Mouse (Mus musculus) thymus, postnatal 36 days (tissue): ENCODE data around the gene Ptpru.

Experiments used
- DNase-seq, 2 experiments: peaks; one replicate each; pipeline ENCODE4 v3.0.0; 2022; ENCODE audit warnings: mixed read lengths in 2 of 2

Gene Ptpru

GRCm38 (mm10) chr4:131837872-131838524 lies at the start of gene Ptpru:
Ptpru (minus strand) TSS chr4:131838288.
- peak; percentile 80 to 84 for DNase-seq

GRCm38 (mm10) chr4:131885376-131885775 lies 47.3 kb upstream of the Ptpru start:
- no peak for DNase-seq

DNA sequence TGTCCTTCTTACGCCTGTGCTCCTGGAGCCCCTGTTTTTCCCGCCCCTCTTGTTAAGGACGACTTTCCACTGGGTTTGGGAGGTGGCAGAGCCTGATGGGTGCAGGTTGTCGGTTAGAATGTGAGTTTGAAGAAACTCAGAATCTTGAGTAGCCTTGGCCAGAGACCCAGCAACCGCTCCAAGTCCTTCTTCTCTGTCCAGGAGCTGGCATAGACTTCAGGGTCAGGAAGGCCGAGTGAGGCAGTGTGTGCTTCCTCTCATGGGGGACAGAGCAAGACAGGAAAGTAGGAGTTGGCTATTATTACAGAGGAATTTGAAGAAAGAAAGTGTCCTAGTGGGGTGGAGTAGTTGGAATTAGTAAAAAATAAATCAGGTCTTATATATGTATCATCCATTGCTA lies 45.5 kb upstream of the Ptpru start:
- DNase-seq, result no peak

- no peak for DNase-seq
Measured at GRCm38 (mm10) chr4:131881306-131881705, 43.2 kb upstream of the Ptpru start.

DNA sequence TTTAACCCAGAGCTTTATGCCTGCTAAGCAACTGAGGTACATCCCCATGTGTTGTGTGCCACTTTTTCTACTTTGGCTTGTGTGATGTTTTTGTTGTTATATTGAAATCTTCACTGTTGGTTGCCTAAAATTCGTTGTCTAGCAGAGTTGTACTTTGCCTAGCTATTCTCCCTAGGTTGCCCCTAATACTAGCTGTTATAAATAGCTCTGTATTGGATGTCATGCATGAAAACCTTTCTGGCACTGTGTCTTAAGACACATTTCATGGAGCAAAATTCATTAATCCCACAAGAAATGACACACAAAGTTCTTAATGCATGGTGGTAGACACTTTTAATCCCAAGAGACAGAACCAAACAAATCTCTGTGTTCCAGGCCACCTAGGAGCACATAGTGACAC lies 41.6 kb upstream of the Ptpru start:
- DNase-seq, result no peak

GRCm38 (mm10) chr4:131876836-131877235 lies 38.7 kb upstream of the Ptpru start:
- no peak for DNase-seq

- DNase-seq, result no peak
Measured at GRCm38 (mm10) chr4:131875242-131875641, 37.2 kb upstream of the Ptpru start.

- DNase-seq, result no peak
Measured at GRCm38 (mm10) chr4:131874567-131874966, 36.5 kb upstream of the Ptpru start.

GRCm38 (mm10) chr4:131874169-131874536 lies 36.1 kb upstream of the Ptpru start:
- DNase-seq, result no peak

GRCm38 (mm10) chr4:131873293-131874168 lies 35.4 kb upstream of the Ptpru start, which contains the start of gene Srsf4:
Srsf4 (plus strand) TSS chr4:131873617.
- DNase-seq, result peak; percentile 93 to 96

DNA sequence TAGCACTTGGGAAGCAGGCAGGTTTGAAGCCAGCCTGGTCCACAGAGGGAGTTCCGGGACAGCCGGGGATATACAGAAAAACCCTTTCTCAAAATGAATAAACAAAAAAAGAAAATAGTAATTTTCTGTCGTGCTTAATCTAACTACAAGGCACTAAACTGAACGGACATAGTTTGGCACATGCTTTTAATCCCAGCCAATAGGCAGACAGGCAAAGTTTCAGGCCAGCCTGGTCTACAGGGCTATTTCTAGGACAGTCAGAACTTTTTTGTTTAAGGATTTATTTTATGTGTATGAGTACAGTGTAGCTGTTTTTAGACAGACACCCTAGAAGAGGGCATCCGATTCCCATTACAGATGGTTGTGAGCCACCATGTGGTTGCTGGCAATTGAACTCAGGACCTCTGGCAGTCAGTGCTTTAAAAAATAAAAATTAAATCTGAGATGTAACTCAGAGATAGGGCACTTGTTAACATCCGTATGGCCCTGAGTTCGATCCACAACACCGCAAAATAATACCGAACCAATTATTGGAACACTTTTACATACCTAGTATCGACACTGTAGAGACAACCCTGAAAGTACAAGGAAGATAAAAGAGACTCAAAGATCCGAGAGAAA lies 34.7 kb upstream of the Ptpru start:
- DNase-seq, result no peak

- peak in 1 of 2 experiments; percentile 30 for DNase-seq
Measured at GRCm38 (mm10) chr4:131861341-131861739, 23.3 kb upstream of the Ptpru start.

DNA sequence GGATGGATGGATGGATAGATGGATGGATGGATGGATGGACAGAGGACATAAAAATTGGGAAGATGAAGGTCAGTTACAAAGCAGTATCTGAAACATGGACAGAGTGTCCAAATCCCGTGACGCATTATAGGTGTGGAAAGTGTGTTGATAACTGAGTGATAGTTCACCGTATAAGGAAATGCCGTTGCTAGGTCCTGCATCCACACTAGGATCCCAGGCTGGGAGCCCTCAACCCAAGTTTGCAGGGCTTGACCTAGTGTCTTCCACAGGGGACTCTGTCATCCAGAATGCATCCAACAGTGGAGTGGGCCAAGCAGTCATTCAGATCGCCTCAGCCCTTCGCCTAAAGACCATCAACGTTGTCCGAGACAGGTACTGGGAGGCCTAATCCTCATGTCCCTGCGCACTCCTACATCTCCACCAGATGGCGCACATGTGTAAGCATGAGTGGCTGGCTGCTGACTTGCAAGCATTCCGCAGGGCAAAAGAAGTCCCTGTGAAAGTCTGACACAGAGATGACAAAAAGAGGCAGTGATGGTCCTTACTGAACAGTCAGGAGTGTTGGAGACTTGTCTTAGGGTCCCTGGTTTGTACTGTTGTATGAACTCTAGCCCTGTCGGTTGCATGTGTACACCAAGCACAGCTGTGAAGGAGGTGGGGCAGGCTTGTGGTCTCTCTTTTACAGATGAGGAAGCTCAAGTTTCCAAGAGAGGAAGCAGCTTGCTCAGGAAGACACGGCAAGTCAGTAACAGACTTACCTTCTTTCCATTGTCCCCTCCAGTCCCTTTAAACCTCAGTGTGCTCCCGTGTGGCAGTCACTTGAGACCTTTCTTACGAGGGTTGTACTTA lies 22.6 kb upstream of the Ptpru start:
- peak; percentile 78 to 81 for DNase-seq

DNA sequence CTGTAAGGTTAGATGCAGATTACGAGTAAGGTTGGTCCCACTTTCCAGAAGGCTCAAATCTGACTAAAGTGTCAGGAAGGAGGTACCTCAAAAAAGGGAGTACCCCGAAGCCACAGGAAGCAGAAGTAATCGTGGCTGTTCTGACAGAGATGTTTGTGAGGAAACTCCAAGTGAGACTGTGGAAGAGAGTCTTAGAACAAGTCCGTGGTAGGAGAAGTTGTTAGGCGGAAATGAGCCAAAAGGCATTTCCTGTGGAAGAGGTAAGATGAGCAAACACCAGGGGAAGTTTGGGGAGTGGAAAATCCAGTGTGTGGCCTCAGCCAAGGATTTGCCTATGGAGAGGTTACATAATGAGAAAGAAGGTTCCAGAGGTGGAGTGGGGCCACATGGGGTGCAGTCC lies 16.9 kb upstream of the Ptpru start:
- no peak for DNase-seq

DNA sequence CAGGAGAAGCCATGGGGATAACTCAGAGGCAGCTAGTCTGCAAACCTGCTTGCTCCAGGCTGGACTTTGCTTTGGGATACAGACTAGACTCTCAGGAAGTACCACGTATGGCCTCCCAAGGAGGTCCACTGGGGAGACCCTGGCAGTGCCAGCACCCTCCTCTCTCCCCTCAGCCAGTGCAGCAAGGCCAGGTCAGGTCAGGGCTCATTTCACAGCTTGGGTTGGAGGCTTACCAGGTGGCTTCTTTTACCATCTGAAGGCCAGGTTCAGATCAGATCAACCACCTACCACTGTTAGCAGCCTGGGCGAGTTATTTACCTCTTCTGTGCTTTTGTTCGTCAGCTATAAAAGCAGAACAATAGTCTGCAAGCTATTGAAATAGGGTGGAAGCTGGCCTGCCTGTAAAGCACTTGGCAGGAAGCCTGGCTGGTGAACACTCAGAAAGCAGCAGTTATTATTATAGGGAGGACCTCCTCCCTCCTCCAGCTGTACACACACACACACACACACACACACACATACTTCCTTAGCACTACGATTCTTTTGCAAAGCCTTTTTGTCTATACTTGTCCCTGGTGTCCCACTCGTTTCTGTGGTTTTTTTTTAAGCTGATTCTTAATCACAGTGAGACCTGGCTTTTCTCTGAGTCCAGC lies 12.0 kb upstream of the Ptpru start:
- DNase-seq, result no peak

- no peak for DNase-seq
Measured at GRCm38 (mm10) chr4:131848082-131848481, 10.0 kb upstream of the Ptpru start.

DNA sequence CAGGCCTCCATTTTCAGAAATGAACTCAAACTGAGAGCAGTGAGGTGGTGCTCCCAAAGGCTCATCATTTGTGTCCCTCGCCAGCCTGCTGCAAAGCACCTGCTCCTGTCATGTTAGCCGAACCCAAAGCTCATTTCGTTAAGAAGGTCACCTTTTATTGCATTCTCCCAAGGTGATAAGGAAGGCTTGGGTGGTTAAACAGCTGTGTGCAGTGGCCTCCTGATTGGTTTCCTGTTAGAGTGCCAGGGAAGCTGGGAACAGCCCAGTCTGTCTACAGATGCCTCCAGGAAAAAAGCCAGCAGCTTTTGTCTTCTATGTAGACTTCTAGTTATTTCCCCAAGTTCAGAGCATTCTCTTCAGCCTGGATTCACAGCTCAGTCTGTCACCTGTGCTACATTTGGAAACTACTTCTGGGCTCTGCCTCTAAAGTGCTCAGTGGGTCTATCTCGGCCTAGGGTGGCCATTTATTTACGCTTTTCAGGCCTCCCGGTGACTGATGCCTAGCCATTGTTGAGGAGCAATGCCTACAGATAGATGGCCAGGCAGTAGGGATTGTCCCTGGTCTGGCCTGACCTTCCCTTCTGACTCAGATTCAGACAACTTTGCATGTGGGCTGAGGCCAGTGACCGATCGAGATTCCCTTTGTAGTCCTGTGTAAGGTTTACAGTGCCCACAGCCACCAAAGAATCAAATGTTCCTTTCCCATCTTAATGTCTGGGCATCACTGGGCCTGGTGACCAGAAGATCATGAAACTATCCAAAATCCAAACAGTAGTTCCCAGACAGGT lies 8.1 kb upstream of the Ptpru start:
- DNase-seq, result no peak

DNA sequence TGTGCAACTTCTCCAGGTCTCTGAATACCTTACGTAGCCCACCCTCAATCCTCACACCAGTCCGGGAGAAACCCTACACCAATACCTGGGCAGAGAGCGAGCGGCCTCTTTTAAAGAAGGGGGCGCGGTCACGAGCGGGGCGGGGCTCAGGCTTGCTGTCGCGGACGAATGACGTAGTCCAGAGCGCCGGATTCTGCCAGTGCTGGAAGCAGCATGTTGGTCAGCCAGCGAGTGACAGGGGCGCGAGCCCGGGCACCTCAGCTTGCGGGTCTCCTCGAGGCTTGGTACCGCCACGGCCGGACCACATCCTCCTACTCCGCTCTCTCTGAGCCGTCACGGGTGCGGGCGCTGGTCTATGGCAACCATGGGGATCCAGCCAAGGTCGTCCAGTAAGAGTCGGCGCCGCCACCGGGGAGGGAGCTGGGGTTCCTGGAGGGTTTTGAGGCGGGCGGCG lies 5.2 kb upstream of the Ptpru start, which contains the start of gene Mecr:
Gene Mecr (plus strand): TSS at position 181 of the 454 bp plus-strand sequence.
- peak; percentile 87 to 89 for DNase-seq

DNA sequence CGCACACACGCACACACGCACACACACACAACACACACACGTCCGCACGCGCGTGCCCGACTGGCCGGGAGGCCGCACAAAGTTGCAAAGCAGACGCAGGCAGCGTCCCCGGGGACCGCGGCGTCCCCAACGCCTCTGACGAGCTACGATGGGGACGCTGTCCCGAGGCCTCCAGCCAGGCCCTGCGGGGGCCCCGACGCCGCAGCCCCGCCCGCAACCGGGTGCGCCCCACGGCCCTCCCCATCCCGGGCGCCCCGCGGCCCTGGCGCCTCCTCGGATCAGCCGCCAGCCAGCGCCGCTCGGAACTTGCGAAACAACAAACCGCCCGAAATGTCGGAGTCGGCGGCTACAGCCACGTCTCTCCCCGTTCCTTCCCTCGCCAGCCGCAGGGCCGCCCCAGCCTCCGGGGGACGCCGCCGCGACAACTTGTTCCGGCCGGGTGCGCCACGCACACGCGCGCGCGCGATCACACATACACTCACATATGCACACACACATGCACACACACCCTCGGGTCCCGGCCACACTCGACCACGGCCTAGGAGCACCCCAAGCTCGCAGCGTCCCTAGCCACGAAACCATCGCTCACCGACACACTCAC lies 1.1 kb downstream of the Ptpru start:
- DNase-seq, result peak in 1 of 2 experiments; percentile 19

GRCm38 (mm10) chr4:131836351-131836881 lies 1.7 kb downstream of the Ptpru start:
- DNase-seq, result no peak
